Mouse (Mus musculus): Measurements from ENCODE around the gene Ppp1r15a.
A peak's percentile ranks its signal among the peaks of the same experiment; 100 is the strongest.

Gene Ppp1r15a

DNA sequence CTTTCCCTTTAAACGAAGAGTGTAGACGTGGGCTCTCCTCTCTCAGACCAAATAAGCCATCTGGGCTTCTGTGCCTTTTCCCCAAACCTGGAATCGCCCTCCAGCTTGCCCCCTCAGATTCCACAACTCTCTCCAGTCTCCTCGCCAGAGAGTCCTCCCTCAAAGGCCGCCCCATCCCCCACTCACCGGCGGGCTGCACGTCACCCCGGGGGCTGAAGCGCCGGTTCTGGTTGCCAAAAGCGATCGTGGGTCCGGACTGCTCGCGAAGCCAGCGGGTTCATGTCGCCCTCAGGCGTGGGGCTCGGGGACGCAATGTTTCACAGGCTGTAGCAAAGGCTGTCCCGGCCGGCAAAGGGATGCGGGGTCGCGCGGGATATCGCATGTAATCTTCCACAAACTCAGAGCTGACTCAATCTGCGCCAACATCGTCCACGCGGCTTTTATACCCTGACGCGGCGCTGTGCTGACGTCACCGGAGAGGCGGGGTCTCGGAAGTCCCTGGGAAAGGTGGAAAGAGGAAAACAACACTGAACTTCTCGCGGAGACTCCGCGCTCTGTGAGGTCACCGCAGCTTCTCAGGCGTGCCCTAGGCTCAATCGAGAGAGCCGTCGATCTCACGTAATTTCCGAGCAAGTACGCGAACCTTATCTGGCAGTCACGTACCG is at the start of gene Ppp1r15a, which contains the start of gene Plekha4:
Gene Ppp1r15a, minus strand, starts transcription at position 460 of the 665 bp plus-strand sequence.
Gene Plekha4, plus strand, starts transcription at position 522 of the 665 bp plus-strand sequence.
- DNase-seq (ENCODE audit: low spot score in 2 of 2) = peak; percentile 97 to 98

DNA sequence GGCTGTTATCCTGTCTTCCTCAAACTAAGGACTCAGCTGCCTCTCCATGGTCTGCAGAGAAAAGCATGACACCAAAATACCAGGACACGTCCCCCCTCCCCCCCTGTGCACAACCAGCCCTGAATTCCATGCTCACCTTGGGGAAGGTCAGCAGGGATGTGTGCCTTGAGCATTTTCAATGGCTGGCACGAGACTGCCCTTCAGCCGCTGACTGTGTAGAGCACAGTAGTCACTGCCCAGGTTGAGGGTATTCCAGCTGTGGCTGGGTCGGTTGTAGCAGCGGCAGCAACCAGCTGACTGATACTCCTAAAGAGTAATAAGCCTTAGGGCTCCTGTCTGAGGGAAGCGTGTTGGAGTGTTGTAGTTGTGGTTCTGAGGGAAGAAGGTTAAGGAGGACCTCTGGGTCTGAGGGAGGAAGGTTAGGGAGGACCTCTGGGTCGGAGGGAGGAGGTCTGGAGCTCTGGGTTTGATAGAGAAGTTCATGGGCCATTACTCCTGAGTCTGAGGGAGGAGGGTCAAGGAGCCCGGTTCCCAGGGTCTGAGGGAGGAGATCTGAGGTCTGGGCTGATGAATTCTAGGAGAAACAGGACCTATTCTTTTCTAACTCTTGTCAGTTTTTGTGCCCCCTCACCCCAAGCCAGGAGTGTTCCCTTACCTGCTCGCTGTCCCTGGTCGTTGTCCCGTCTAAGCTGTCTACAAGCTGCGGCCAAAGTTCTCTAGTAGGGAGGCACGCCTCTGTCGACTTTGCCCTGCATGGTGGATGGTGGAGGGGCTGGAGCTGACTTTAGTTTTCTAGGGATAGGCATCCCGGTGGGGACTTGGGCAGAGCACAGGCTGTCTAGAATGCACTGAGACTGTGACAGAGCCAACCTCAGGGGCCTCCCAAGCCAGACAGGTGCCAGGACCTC is 48.7 kb upstream of the Ppp1r15a start:
- DNase-seq (ENCODE audit: low spot score in 2 of 2) = no peak

DNA sequence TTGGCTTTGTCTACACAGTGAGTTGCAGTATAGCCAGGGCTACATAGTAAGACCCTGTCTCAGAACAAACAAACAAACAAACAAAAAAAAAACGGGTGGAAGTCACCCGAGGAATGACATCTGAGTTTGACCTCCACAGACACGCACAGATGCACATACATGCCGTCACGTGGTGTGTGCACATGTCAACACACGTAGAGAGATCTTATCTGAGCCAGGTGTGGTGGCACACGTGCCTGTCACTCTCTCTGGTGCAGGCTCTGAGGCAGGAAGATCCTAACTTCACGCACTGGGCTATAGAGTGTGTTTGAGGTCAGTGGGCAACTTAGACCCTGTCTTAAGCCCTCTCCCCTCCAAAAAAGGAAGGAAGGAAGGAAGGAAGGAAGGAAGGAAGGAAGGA is 47.9 kb upstream of the Ppp1r15a start:
- DNase-seq (ENCODE audit: low spot score in 2 of 2) = peak in 1 of 2 experiments; percentile 26

DNA sequence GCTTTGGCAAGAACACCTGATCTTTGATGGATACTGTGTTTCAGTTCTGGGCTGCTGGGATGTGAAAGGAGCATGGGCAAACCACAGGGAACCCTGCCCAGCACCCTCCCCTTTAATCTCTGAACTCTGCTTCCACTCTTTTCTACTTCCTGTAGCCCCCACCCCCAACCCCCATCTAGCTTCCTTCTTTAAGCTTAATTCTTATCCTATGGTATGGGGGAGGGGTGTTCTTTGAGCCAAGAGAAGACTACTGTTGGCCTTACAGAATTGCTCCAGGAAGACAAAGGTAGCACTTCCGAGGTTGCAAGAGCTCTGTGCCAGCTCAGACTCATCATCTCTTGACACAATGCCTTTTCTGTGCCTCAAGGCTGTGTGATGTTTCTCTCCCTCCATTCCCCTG is 45.9 kb upstream of the Ppp1r15a start:
- DNase-seq (ENCODE audit: low spot score in 2 of 2) = no peak

DNA sequence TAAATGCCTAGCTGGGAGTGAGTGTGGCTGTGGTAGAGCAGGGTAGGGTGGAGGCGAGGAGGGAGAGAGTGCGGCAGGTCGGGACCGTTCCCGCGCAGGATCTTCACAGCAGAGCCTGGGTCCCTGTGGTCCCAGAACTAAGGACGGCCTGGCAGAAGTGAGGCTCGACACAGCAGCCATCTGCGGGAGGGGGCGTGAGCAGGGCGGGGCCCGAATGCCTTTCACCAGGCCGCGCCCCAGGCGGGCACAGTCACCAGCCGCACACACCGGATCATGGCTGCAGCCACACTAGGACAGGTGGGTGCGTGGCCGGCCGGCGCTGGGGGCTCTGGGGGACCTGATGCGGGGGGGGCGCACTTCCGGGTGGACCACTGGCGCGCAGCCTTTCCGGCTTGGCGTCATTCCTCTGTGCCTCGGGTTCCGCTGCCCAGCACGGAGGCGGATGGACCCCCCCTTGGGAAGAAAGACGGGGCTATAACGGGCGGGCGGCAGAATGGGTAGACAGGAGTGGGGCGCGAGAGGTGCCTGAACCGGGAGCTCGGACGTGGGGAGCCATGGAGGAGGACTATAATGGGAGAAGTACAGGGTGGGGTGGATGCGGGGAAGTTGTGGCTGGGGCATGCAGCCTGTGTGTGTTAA is 44.2 kb upstream of the Ppp1r15a start, which contains the start of gene Bcat2:
Gene Bcat2, plus strand, starts transcription at position 51 of the 639 bp plus-strand sequence.
- peak; percentile 56 to 78 for DNase-seq (ENCODE audit: low spot score in 2 of 2)

DNA sequence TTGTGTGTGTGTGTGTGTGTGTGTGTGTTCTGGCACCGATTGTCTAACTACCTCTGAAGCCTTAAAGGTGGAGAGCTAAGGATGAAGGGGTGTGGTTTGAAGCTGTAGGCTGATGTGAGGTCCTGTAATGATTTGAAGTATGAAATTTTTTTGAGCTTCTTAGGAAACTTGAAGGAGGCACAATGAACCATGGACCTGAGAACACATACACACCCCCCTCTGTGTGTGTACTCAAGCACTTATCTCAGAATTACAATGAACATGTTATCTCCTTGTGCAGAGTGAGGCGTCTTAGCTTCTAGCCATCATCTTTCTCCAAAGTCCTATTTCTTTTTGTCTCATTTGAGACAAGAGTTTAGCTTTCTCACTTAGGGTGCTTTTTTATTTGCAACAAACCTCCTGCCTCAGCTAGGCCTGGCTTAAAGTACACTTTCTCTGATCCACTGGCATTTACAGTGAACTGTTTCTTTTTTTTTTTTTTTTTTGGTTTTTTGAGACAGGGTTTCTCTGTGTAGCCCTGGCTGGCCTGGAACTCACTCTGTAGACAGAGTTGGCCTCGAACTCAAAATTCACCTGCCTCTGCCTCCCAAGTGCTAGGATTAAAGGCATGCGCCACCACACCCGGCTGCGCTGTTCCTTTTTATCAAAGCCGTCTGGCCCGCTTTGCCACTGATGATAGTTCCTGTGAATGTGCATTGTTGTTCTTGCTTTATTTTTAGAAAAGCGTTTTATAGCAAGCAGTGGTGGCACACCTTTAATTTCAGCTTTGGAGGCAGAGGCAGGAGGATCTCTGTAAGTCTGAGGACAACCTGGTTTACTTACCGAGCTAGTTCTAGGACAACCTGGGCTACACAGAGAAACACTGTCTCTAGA is 42.8 kb upstream of the Ppp1r15a start:
- no peak for DNase-seq (ENCODE audit: low spot score in 2 of 2)

DNA sequence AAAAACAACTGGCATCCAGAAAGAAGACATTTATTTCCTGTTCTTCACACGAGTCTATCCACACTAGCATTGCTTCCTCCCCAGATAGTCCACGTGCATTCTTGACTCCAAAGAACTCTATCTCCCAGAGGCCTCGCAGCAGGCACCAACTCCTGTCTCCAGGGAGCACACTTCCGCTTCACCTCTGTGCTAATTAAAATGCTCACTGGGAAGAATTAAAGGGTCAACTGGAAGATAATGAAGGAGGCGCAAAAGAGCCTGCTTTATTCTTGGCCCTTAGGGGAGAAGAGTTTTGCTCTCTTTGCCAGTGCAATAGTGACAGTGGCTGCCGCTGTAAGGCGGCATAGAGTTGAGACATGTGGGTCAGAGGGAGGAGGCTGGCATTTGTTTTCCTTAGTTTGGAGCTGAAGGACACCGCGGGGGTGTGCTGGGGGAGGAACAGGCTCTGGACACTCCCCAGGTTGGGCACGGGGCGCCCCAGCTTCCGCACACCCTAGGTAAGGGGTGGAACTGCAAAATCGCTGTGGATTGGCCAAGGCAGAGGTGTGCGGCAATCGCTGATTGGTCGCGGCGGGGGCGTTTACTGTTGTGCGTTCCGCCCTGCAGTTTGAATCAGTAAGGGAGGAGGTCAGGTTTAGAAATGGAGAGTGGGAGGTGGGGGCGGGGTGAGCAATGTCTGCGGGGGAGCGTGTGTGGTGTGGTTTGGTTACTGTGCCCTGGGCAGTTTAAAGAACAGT is 41.9 kb upstream of the Ppp1r15a start:
- peak; percentile 75 to 93 for DNase-seq (ENCODE audit: low spot score in 2 of 2)

DNA sequence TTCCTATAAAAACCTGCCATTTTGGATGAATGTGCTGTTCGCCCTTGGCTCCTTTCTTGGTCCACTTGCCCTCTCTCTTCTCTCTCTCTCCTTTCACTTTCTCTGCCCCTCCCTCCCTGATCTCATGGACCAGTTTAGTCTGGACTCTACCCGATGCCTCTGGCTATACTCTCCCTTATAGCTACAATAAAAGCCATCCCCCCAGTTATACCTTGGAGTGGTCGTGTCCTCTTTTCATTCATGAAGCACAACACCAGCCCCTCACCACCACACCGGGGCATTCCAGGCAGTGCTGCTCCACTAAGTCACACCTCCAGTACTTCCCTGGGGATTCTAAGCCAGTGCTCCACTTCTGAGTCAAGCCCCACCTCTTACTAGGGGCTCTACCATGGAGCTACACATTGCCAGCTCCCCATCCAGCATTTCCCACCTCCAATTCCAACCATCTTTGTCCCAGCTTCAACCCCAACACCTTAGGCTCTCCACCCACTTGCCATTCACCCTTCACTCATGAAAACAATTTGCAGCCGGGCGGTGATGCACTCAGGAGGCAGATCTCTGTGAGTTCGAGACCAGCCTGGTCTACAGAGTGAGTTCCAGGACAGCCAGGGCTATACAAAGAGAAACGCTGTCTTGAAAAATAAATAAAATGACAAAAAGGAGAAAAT is 41.2 kb upstream of the Ppp1r15a start:
- DNase-seq (ENCODE audit: low spot score in 2 of 2) = no peak

DNA sequence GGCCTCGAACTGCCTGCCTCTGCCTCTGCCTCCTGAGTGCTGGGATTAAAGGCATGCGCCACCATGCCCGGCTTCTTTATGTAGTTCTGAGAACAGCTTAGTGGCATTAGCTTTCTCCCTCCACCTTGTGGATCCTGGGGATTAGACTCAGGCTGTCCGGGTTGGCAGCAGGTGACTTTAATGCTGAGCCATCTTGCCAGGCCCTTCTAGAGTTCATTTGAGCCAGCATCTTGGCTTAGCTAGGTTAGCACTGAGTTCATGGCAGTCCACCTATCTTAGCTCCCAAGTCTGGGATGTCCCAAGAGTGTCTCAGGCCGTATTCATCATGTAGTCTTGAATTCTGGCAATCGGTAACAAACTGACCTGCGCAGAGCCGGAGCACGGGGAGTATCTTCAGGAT is 39.4 kb upstream of the Ppp1r15a start:
- DNase-seq (ENCODE audit: low spot score in 2 of 2) = no peak

DNA sequence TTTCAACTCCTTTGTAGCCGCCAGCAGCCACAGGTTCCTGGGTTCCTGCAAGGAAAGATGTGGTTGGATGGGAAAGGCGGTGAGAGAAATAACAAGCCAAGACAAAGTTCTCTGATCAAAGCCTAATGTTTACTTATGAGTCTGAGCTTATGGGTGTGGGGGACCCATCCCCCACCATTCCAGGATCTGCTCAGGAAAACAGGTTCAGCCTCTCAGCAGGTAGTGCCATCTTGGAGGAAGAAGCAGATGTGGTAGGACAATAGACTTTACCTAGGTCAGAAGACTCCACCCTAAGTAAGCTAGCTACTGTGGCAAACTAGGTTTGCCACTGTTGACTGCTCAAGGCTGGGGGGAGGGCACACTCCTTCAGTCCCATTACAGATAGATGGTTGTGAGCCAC is 38.7 kb upstream of the Ppp1r15a start:
- no peak for DNase-seq (ENCODE audit: low spot score in 2 of 2)

DNA sequence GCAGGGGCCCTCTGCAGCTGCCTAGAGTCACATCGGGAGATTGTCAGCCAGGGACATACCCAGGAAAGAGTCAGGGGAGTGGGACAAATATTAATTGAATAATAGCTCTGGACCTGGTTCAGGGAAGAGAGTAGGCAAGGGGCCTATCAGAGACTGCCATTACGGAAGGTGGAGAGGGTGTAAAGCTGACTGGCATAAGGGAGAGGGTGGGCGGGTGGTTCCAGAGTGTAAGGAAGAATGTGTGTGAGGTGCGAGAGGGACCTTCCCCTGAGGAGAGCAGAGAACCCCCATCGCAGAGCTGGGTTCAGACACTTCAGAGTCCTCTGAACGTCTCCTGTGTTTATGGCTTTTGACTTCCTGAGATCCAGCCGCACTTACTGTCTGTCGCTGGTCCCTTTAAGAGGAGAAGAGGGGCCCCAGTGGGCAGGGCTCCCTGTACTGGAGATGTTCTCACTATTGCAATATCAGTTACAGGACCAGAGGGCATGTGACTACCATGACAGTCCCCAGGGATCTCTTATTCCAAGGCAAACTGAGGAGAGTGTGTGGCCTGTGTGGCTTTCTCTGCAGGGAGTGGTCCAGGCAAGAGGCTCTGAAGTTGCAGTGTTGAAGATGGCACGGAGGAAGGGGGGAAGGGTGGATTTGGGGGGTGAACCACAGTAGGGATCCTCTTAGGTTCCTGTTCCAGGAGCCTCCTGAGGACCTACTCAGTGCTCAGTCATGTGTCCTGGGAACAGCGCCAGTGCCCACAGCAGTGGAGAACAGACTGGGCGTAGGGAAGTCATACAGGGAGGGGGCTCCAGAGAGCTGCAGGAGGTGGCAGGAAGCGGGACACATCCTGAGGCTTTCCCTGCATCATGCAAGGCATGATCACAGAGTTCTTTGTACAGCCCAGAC is 35.8 kb upstream of the Ppp1r15a start:
- peak in 1 of 2 experiments; percentile 54 for DNase-seq (ENCODE audit: low spot score in 2 of 2)

DNA sequence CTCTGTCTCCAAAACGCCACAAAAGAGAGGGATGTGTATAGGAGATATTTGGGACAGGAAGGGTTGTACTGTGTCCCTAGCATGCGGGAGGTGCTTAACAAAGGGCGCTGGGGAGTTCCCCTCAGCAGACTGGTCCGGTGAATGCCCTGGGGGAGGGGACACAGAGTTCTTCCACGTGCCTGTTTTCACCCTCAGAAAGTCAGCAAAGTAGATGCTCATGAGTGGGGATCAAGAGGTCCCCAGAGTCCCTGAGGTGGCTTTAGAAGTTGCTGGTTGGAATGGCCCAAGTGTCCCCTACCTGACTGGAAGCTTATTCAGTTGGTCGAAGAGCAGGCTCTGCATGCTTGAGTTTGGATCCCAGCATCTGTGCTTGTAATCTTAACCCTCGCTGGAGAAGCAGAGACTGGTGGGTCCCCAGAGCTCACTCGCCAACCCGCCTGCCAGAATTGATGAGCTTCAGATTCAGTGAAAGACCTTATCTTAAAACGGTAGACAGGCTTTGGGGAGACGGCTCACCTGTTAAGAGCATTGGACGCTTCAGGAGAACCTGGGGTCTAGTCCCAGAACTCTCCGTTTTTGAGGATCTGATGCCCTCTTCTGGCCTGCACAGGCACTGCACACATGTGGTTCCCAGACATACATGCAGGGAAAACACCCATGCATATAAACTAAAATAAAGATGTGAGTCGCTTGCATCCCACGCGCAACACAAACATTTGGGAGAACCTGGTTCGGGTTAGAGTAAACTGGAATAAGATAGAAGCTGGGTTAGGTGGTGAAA is 35.0 kb upstream of the Ppp1r15a start:
- peak; percentile 77 to 81 for DNase-seq (ENCODE audit: low spot score in 2 of 2)

DNA sequence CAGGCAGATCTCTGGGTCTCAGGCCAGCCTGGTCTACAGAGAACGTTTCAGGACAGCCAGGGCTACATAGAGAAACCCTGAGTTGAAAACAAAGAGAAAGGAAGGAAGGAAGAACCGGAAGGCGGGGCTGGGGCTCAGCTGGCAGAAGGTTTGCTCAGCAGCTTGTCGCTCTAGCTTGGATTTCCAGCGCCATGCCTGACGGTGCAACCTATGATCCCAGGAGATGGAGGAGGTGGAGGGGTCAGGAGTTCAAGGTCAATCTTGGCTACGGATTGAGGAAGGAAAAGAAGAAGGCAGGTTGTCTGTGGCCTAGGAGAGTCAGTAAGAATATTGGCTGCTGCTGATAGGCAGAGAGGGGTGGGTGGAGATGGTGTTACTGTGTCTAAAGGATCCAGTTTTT is 34.2 kb upstream of the Ppp1r15a start:
- DNase-seq (ENCODE audit: low spot score in 2 of 2) = no peak

DNA sequence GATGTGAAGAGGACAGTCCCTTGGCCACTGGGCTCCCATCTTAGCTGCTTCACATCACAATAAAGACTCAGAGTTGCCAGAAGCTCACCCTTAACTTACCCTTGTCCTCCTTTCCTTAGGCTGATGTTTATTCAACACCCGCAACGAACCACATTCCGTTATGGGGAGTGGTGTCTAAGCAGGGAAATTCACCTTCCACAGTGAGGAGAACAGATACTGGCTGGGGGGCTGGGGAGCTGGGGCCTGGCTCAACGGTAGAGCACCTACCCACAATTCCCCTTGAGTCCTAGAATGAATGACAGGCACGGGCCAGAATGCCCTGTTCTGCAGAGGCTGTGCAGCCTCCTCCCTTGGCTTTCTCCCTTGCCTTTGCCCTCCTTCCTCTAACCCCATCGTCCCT is 32.8 kb upstream of the Ppp1r15a start:
- DNase-seq (ENCODE audit: low spot score in 2 of 2) = peak; percentile 44 to 61

DNA sequence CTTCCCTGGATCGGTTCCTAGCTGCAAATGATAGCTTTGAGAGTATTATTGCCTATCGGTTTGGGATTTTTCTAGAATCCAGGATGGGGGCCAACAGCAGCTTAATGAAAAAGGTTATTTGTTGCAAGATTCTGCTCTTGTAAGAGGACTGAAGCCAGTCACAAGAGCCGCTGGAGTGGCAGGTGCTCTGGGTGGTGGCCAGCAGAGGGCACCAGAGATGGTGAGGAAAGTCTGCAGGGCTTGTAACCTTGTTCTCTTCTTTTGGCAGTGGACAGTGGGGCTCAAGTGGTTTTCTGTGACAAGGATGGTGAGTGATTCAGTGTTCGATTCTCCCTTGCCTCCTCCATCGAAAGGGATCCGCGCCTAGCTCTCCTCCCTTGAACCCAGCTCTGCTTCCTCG is 29.7 kb upstream of the Ppp1r15a start:
- peak; percentile 73 to 86 for DNase-seq (ENCODE audit: low spot score in 2 of 2)

DNA sequence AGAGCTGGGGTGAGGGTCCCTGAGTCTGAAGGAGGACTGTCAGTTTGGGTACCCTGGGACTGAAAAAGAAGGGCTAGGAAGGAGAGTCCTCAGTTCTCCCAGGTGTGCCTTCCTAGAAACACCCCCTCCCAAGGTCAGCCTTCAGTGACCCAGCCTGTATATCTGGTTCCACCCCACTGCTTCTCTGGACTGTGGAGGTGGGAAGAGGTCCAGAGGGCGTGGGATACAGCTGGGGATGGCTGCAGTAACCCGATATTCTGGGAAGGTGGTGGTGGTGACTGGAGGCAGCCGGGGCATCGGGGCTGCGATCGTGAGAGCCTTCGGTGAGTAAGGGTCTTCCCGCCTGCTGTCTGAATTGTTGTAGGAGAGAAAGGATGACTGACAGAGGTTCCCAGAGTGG is 28.7 kb upstream of the Ppp1r15a start, which contains the start of gene Hsd17b14:
Gene Hsd17b14, plus strand, starts transcription at position 150 of the 400 bp plus-strand sequence.
- no peak for DNase-seq (ENCODE audit: low spot score in 2 of 2)

DNA sequence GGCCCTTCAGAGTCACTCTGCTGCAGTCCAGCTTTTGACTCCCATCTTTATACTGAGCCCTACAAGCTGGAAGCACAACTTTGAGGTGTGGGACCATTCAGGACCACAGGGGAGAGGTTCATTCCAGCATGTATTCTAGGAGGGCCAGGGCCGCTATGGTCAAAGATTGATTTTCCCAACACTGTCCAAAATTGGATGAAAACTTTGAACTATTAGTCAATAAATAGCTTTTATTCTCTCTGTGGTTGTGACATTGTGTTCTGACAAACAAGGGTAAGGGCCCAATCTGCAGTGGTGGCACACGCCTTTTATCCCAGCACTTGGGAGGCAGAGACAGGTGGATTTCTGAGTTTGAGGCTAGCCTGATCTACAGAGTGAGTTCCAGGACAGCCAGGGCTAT is 27.9 kb upstream of the Ppp1r15a start:
- no peak for DNase-seq (ENCODE audit: low spot score in 2 of 2)

DNA sequence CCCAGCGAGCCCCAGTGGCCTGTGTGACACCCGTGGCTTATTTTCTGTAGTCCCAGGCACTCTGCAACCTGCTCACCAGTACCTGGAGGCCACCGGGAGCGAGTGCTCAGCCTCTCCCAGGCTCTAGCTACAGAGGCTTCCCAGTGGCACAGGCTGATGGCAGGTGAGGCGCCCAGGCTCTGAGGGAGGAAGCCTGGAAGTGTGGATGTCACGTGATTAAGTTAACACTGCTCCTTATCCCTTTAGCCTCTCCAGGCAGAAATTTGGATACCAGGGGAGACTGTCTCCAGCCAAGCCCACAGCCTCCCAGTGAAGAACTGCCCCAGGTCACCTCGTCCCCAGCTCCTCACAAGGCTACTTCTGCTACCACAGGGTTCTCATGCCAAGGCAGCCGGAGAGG is 27.5 kb upstream of the Ppp1r15a start:
- no peak for DNase-seq (ENCODE audit: low spot score in 2 of 2)

Measured in urinary bladder, postnatal 36 days (tissue).